Mouse (Mus musculus) layer of hippocampus, postnatal 10 days (tissue): ENCODE measurements around the gene E030018B13Rik. TPM values are rescaled to one million over a fixed set of nuclear protein-coding genes. Genes with fewer than 3 reads are reported as not detected.

Experiments used
- DNase-seq, 2 experiments: peaks; one replicate each; pipeline ENCODE4 v3.0.0; 2021; ENCODE audit warnings: low spot score in 2 of 2
- total RNA-seq, 2 experiments: library from RNA; stranded (reverse); gene quantifications; 2 replicates each; pipeline ENCODE4 v1.2.3; 2021

Gene E030018B13Rik
- total RNA-seq, 2 experiments from 2014 or later: not detected

DNA sequence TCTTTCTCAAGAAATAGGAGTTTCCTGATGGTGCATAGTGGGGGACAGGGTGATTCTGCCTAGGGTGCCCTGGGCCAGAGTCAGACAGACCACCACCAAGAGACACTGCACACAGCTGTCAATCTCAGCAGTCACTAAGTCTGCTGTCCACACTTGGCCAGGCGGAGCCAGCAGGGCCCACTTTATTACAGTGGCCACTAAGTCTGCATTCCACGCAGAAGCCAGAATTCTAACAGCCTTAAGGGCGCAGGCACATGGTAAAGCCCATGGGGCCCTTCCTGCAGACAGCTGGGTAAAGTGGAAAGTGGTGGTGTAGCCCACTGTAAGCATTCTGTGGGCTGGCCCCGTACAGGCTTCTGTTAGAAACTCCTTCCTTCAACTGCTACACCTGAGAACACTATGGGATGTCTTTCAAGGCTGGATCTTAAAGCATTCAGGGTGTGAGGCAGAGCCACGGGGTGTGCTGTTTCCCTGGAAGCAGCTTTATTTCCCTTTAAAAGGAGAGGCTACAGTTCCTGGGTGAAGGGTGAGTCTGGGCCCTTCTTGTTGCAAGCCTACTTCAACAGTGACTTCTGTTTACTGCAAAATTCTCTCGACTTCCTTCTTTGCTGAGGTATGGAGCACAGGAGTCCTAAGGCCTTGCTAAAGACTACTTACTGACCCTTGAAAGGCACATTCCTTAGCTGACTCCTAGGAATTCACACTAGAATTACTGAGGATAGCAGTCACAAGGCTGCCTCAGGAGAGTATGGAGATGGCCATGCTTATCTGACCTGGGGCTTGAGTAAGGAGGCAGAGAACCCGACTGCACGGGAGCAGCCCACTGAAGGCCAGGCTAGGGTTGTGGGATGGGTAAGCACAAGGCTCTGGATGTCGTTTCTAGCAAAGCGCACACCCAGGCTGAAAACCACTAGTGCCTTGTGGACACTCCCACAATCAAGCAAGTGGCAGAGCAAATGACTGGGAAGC, 2.6 kb upstream of the E030018B13Rik start:
- no peak for DNase-seq

DNA sequence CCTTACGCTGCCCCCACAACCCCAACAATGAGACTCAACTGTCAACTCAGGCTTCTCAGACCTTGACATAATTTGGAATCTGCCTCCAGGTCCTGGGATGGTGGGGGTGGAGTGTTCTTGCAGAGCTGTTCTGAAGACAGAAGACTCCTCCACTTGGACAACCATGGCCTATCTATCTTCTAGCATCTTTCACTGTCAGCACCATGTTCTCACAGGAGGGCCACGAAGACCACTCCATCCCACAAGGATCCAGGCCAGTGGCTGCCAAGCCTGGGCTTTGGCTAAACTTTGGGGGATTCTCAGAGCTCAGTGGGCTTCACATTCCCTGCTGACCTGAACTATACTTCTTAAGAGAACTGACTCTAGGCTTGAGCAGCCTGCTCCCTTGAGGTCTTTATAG, 1.8 kb upstream of the E030018B13Rik start:
- no peak for DNase-seq

DNA sequence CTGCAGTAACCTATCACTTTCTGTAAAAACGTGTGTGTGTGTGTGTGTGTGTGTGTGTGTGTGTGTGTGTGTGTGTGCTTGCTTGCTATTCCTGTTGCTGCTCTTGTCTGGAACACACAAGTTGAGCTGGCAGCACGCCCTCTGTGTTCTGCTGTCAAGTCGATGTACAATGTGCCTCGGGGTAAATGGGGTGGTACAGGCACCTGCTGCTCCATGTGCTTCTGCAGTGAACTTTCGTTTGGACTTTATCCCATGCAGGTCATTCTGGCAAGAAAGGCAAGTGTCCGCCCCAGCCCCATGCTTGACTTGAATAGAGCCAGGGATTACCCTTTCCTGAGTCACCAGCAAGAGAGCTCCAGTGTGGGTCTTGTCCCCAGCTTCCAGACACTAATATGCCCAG, 1.0 kb downstream of the E030018B13Rik start:
- peak; percentile 75 to 76 for DNase-seq

DNA sequence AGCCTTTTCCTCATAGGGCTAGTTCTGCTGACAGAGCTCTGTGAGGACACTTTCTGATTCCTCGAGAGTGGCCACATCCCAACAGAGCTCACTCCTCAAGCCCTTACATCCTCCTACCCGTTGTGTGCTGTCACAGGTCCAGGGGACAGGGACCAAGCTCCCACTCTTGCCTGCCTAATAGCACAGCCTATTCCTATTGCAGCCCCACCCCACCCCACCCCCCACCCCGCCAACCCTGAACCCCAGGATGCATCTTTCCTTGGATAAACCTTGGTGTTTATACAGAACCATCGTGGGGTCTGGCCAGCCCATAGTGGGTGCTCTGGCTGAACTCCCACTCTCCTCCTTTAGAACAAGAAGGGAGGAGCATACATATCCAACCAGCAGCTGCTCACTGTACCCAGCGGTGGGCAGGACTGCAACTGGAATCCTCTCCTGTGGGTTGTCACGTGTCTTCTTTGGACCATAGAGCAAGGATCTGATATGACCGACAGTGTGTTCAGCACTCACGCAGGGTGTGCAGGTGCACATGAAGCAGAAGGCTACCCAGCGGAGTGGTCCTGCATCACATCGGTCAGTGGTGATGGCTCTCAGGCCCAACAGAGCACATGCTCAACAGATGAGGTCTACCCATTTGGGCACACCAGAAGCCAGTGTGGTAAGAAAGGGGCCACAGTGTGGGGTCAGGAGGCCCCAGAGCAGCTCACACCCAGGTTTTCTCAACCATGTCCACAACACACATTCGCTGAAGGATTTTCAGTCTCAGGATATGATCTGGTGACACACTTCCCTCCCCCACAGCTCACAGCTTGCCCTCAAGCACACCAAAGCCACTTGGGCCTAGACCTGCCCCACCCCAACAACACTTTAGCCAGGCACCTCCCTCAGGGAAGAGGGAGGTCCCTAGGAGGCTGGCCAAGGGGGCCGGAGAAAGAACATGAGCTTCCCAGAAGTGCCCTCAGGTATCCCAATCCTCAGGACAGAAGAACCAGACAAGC, 2.4 kb downstream of the E030018B13Rik start:
- no peak for DNase-seq

DNA sequence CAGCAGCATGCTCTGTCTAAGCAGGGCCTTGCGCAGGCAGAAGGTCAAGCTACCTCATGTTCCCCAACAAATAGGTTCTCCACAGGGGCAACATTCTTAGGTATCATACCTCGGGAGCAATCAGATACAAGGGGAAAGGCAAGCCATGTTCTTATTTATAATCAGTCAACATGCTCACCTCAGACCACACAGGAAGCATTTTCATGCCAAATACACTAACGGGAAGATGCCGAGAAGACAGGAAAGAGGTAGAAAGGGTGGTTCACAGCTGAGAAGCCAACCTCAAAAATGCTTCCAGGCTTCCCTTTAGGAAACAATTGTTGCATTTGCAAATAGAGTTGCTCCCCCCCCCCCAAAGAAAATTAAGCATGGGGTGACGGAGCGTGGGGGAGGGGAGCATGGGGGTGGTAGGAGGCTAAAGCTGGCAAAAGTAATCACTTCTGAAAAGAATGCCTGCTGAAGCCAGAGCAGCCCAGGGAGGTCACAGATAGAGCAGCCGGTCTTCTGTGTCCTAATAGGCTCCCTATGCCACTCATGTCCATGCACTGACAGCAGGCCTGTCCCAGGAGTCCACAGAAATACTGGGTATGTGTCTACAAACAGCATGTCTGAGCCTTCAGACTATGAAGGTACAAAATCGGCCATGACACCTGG, 5.4 kb downstream of the E030018B13Rik start:
- DNase-seq: no peak

DNA sequence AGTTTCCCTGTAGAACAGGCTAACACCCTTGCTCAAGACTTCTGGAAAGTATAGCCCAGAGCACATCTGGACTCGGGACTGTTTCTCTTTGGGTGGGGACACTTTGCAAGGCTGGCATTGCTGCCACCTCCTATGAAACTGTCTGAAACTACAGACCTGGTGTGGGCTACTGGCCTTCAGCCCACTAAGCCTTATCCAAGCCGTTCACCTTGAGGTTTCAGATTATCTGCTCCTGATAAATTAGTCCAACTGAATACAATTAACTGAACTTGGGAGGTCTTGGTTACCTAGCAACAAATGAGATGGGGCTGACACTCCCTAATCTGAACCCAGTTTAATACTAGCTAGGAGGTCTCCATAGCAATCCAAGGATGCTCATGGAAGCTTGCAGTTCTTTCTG, 5.9 kb downstream of the E030018B13Rik start:
- no peak for DNase-seq

DNA sequence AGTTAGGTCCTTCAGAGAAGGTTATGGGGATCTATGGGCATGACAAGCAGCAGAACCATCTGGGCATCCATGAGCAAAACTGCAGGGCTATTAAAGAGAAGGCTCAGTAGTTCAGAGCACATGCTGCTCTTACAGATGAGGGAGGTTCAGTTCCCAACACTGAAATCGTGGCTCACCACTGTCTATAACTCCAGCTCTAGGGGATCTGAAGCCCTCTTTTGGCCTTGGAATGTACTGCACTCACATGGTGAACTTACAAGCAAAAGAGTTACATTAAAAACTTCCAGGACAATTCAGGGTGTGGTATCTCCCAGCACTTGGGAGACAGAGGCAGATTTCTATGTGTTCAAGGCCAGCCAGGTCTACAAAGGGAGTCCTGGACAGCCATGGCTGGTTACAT, 6.3 kb downstream of the E030018B13Rik start:
- DNase-seq: no peak

DNA sequence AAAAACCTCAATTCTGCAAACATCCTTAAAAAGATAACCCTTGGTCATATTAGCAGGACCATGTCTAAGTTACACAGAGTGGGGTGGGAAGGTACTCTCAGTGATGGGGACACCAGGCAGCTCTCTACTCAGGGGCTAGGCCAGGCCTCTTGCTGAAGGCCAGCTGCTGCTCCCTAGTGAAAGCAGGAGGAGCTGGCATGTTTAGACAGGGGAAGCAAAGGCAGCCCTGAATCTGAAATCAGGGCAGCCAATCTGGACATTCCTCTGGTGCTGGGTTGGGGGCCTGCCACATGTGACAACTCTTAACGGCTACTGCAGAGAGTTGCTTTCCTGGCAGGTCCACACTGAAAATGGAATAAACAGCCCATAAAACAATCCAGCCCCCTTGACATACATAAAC, 7.5 kb downstream of the E030018B13Rik start:
- no peak for DNase-seq

DNA sequence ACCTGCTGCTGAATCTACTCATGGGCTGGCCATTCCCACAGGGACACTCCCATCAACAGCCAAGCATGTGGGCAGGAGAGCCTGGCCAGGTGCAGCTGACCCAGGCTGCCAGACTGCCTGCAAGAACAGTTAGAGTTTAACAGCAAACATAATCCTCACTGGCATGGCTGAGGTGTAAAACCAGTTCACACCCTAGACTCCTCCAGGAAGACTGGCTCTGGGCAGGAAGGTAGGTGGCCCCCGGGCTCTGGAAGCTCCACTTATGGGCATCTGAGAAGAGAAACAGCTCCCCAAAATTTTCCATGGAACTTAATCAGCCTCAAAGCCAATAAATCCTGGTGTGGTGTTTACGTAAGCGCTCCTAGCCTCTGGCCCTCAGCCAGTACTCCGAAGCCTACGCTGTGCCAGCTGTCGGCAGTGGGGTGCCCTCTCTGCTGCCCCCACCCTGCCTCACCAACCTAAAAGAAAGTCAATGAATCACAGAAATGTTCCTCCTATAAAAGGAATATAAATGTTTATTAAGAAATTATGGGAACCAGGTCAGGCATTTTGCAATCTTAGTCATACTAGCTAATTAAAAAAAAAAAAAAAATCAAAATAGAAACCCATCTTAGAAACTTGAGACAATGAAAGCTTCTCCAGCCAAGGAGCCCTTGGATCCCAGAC, 8.2 kb downstream of the E030018B13Rik start:
- peak; percentile 54 to 70 for DNase-seq

DNA sequence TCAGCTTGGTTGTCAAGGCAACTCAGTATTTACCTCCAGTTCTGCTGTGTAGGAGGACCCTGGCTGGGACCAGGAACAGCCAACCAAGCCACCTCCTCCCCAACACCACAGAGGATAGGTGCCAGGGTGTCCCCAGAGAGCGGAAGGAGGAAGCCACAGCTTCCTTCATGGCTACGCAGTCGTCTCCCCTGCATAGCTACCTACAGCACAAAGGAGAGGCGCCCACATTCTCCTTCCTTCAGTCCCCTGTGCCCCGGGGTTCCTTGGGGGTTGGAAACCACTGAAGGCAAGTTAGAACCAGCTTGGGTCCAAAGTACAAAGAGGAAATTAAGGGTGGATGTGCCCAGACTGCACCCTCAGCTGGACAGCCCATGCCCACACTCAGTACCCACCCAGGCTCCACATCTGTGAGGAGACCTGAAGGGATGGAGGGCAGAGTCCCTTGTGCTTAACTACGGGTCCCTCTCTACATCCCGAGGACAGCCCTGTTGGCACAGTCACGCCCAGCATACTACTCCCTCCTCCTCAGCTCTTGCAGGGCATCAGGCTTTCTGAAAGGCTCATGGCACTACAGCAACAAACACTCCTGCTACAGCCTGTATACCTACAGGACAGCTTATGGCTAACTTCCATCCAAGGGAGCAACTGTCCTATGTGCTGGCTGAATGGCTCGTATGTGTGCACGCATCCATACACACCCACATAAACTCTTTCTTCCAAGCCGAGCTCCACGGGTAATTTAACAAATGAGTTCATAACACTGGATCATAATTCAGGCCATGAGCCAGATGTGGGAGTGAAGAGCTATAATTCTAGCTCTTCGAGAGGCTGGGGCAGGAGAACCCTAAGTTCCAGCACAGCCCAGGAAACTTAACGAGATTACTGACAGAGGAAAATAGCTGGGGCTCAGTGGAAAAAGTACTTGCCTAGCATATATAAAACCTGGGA, 9.0 kb downstream of the E030018B13Rik start:
- peak in 1 of 2 experiments; percentile 45 for DNase-seq

DNA sequence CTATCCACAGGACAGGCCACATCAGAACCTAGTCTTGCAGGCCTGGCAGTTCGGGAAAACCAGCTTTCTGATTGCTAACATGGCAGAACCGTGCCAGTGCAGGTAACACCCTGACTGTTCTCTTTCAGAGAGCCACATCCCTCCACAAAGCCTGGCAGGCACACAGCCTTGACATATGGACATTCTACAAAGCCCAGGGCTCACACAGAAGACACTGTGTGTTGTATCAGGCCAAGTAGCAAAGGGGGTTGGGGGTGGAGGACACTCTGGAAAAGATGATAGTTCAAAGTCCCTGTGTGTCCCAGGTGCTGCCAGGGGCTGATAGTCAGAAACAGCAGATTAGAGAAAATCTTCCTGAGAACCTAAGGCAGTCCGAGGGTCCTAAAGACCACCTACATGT, 9.8 kb downstream of the E030018B13Rik start:
- DNase-seq: no peak

DNA sequence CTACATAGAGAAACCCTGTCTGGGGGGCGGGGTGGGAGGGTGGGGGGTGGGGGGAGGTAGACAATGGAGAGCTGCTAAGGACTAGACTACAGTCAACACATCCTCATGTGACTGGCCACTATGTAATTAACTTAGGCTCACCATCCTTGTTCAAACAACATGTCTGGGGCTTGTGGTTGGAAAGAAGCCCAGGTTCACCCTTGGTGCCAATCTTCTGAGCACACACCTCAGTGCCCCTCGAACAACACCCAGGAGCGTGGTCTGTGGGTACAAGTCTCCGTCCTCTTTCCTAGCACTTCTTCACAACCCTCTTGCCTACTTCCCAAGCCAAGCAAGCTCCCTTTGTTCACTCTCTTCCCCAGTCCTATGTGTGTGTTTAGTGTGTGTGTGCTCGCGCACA, 10.5 kb downstream of the E030018B13Rik start:
- no peak for DNase-seq

DNA sequence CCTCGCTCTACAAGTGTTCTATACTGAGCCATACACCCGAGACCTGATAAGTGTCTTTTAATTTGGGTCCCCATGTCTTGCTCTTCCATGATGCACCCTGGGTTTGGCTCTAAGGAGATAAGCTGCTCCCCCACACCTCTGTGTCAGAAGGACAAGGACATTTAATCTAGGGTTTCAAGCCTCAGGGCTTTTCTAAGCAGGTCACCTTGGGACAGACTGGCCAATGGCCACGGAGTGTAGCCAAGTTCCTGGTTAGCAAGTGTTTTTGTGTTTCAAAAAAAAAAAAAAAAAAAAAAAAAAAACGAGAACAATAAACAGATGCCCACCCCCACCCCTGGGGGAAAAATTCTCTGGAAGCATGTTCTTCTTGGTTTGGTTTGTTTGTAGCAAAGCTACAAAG, 12.4 kb downstream of the E030018B13Rik start:
- no peak for DNase-seq

DNA sequence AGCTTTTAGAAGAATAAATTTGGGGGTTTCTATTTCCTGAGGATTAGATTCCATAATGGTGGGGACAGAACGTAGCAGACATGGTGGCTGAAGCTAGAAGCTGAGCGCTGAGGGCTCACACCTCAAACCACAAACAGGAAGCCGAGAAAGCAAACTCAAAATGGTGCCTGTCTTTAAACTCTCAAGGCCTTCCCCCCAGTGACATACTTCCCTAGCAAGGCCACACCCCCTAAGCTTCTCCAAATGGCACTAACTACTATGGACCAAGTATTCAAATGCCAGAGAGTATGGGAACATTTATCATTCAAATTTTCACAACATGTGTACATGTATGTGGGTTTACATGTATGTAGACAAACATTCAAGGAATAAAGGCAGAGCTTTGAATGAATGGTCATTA, 13.5 kb downstream of the E030018B13Rik start:
- no peak for DNase-seq

DNA sequence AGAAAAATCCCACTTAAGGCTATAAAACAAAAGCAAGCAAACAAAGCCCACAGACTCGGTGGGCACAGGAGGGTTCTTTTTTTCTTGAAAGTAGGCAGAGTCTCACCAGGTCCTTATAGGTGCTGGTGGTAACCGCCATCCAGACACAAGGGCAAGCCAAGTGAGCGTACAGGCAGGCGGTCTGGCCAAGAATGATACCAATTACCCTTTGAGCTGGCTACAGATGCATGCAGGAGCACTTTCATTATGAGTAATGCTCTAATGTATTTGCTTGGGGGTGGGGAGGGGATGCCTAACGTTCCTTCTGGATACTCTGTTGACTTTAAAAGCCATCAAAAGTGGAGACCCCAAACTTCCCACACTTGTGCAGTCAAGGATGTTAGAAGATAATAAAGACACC, 14.1 kb downstream of the E030018B13Rik start:
- no peak for DNase-seq

DNA sequence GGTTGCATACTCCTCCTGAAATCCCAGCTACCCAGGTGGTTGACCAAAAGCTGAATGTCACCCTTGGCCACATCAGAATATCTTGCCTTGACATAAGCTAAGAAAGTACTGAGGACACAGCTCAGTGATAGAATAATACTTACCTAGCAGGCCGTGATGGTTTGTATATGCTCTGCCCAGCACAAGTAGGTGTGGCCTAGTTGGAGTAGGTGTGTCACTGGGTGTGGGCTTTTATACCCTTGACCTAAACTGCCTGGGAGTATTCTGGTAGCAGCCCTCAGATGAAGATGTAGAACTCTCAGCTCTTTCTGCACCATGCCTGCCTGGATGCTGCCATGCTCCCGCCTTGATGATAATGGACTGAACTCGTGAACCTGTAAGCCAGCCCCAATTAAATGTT, 15.8 kb downstream of the E030018B13Rik start:
- no peak for DNase-seq

DNA sequence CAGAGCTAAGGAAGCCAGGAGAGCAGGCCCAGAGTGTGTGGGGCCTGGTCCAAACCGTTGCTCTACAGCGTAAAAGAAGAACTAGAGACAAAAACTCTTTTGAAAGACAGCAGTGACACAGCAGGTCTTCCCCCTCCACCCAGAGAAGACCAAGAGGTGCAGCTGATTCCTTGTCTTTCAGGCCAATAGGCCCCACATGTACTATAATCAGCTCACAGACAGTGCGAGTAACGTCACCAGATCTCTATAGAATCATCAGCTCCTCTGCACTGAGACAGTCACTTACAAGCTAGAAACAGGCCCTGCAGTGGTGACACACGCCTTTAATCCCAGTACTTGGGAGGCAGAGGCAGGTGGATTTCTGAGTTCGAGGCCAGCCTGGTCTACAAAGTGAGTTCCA, 17.2 kb downstream of the E030018B13Rik start:
- no peak for DNase-seq

DNA sequence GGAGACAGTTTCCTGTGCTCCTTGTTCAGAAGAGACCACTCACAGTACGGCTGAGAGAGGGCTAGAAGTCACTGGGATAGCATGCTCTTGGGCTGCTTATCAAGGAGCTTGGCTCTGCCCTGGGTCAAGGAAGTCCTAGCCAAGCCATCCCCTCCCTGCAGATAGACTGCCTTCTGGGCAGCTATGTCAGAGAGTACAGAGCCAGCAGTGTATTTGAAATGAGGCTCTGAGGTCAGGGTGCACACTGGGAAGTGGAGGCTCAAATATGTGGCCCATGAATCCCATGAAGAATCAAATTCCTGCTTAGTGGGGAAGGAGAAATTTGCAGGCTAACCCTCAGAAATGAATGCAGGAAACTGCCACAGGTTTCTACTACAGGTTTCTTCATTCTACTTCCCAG, 17.9 kb downstream of the E030018B13Rik start:
- DNase-seq: no peak

DNA sequence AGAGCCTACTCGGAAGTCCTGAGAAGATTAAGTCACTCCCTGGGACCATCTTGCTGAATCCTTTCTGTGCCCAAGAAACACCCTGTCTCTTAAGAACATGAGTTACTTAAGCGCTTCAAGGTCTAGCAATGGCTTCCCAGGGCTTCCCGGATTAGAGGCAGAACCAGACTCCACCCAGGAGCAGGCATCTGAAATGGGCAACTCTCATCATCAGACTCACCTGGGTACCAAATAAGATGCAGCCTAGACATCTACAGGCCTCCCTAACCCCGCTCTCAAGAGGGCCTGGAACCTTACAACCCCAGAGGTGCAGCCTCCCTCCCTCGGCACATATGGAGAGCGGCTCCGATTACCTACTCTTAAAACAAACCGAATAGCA, 19.1 kb downstream of the E030018B13Rik start:
- no peak for DNase-seq
